Mouse (Mus musculus): ENCODE results near the gene Gtse1. TPM values are rescaled to one million over a fixed set of nuclear protein-coding genes. Genes with fewer than 3 reads are reported as not detected.
A peak's percentile ranks its signal among the peaks of the same experiment; 100 is the strongest.
"Not testable (repeated sequence)": the region's sequence is repeated elsewhere in the genome, so short reads cannot be mapped to it uniquely, and the experiment has no call there.

The Gtse1 gene
- polyA plus RNA-seq, 1 experiment from 2014 or later, result 31.0 TPM

DNA sequence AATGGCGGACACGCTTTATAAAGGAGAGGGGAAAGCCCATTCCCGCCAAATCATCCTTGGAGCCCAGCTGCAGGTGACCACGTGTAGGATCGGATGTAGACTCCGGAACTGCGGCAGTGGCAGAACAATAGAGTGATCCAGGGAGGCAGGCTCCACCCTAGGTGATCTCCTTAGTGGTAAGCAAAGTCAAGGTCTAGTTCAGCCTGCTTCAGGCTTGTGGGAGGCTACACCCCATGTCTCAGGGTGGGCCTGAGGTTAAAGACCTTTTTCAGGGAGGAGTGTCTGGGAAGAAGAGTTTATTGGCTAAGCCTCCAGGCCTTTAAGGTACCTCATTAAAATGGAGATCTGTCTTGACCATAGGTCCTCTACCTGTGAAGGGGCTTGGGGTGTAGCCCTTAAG is 6.4 kb downstream of the Gtse1 start:
- H3K9ac ChIP-seq (replicated peaks; ENCODE audit: low read length); H3K4me1 ChIP-seq (ENCODE audit: insufficient read depth, low read length); H3K4me2 ChIP-seq (replicated peaks; ENCODE audit: low read depth, low read length); H3K9me3 ChIP-seq (ENCODE audit: low read length); H3K27me3 ChIP-seq (ENCODE audit: insufficient read depth, low read length); H3K4me3 ChIP-seq (ENCODE audit: low read length); ATAC-seq (ENCODE audit: low FRiP score, low TSS enrichment); H3K27ac ChIP-seq (ENCODE audit: low read length): not testable (repeated sequence)
- 89% methylated on average over 7 of the region's 7 CpGs for WGBS
- peaks cover 67% of the 10 kb centered on the region for H3K36me3 ChIP-seq (ENCODE audit: insufficient read depth, low read length)

DNA sequence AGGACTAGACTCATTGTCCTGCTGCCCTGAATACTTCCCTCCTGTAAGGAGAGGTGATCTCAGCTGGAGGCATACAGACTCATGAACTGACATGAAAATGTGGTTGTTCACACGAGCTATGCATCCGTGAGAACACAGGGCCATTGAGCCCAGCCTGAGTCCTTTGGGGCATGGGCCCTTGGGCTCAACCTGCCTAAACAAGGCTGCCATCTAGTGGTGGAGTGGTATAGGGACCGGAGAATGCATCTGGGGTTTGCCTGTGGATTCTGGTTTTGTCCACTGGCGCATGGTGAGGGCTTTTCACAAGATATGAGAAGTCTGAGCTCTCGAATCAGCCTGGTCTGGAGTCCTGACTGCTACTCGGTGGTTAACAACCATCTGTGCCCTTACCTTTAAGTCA is 8.2 kb downstream of the Gtse1 start:
- H3K4me1 ChIP-seq (ENCODE audit: insufficient read depth, low read length), result no peaks in the 10 kb centered on the region
- no peaks in the 10 kb centered on the region for H3K27me3 ChIP-seq (ENCODE audit: insufficient read depth, low read length)
- peak; percentile 31; the same call in 1 of the 2 replicates for ATAC-seq (ENCODE audit: low FRiP score, low TSS enrichment)
- H3K4me3 ChIP-seq (ENCODE audit: low read length), result no peak overlapping the region
- H3K9me3 ChIP-seq (ENCODE audit: low read length), result no peaks in the 10 kb centered on the region
- no peak overlapping the region for H3K4me2 ChIP-seq (replicated peaks; ENCODE audit: low read depth, low read length)
- H3K9ac ChIP-seq (replicated peaks; ENCODE audit: low read length), result no peak overlapping the region
- H3K27ac ChIP-seq (ENCODE audit: low read length), result no peak overlapping the region
- H3K36me3 ChIP-seq (ENCODE audit: insufficient read depth, low read length), result peaks cover 77% of the 10 kb centered on the region
- WGBS, result 65% methylated on average over 6 of the region's 6 CpGs

DNA sequence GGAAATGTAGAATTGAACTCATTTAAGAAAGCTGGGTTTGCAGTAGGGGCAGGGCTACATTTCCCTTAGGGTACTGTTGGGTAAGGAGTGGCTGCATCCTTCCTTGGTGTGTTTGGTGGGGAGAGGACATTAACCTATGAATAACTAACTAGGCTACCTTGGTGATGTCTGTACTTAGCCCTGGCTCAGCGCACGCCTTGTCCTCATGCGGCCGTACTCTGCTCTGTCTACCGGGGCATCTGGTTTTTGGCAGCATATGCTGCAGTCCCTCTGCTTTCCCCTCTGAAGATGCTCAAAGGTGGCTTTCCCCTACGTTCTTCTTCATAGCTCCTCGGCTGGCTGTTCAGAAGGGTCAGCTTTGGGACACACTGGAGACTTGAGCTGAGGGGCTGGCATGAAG is 17.8 kb downstream of the Gtse1 start:
- ATAC-seq (ENCODE audit: low FRiP score, low TSS enrichment), result no peak
- Histone ChIP-seq H3K4me1 (ENCODE audit: insufficient read depth, low read length) (peaks cover 12% of the 10 kb centered on the region), H3K4me2 (replicated peaks; ENCODE audit: low read depth, low read length) (no peak overlapping the region), H3K36me3 (ENCODE audit: insufficient read depth, low read length) (peaks cover 38% of the 10 kb centered on the region), H3K9me3 (ENCODE audit: low read length) (no peaks in the 10 kb centered on the region), H3K4me3 (ENCODE audit: low read length) (no peak overlapping the region), H3K27ac (ENCODE audit: low read length) (no peak overlapping the region), H3K9ac (replicated peaks; ENCODE audit: low read length) (no peak overlapping the region), H3K27me3 (ENCODE audit: insufficient read depth, low read length) (no peaks in the 10 kb centered on the region)
- WGBS, result 88% methylated on average over 7 of the region's 7 CpGs

DNA sequence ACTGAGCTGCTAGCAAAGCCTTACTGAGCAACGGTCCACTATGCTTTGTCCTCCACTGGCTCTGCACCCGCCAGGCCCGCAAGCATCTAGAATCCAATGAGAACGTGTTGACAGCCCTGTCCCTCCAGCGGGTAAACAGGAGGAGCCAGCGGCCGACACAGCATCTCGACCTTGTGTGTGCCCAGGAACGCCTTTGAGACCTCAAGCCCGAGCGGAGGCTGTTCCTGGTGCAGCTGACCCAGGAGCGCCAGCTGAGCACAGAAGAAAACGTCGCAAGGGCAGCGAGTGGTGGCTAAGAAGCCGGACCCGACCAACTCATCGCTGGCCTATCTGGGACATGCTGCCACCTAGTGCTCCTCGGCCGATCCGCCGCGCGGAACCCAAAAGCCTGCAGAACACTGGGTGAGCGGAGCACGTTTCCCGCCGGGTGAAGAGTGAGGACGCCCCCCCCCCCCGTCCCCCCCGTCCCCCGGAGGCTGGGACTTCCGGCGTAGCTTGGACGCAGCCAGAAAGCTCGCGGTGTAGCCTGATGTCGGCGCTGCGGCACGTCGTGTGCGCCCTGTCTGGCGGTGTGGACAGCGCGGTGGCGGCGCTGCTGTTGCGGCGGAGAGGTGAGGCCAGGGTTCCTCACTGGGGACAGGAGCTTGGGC is 19.4 kb downstream of the Gtse1 start, which contains the start of gene Trmu:
Gene Trmu (plus strand): TSS at position 465 of the 650 bp plus-strand sequence.
- WGBS, result under 1% methylated on average over 46 of the region's 50 CpGs
- Histone ChIP-seq H3K36me3 (ENCODE audit: insufficient read depth, low read length) (peaks cover 41% of the 10 kb centered on the region), H3K9me3 (ENCODE audit: low read length) (no peaks in the 10 kb centered on the region), H3K4me1 (ENCODE audit: insufficient read depth, low read length) (peaks cover 12% of the 10 kb centered on the region), H3K4me3 (ENCODE audit: low read length) (peak within 1 kb of the TSS; percentile 88), H3K27ac (ENCODE audit: low read length) (peak within 1 kb of the TSS; percentile 77), H3K27me3 (ENCODE audit: insufficient read depth, low read length) (no peaks in the 10 kb centered on the region), H3K4me2 (replicated peaks; ENCODE audit: low read depth, low read length) (peak within 1 kb of the TSS; percentile 94), H3K9ac (replicated peaks; ENCODE audit: low read length) (peak within 1 kb of the TSS; percentile 96)
- ATAC-seq (ENCODE audit: low FRiP score, low TSS enrichment), result peak; percentile 95

DNA sequence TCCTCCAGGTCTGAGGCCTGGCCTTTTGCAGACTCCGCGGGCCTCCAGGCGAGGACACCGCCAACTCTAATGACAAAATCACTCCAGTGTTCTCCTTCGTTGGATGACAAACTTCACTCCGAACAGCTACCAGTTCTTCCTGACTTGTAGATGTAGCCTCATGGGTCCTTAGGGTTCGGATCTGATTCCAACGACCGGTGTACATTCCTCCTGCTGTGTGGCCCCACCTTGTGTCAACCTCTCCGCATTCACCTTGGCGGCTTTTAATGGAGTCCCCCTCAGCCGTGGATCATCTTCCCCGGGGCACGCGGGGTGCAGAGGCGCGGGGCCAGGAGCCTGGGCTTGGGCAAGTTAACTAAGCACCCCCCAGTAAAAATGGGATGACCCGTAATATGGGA is 20.0 kb downstream of the Gtse1 start:
- H3K27me3 ChIP-seq (ENCODE audit: insufficient read depth, low read length), result no peaks in the 10 kb centered on the region

DNA sequence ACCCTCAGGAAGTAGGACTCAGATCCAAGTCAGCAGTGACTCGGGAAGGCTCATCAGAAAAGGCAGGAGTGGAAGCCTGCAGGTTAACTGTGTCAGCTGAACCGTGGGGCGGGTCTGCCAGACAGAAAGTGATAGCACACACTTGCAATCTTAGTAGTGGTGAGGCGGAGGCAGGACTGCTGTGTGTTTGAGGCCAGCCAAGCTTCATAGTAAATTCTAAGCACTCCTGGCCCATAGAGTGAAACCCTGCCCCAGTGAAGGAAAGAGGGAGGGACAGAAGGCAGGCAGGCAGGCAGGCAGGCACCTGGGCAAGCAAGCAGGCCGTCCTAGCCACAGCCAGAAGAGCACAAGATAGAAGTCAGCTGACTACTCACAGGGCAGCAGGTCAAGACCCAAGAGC is 26.1 kb downstream of the Gtse1 start:
- H3K4me3 ChIP-seq (ENCODE audit: low read length), result no peak overlapping the region
- no peak overlapping the region for H3K4me2 ChIP-seq (replicated peaks; ENCODE audit: low read depth, low read length)
- peaks cover 44% of the 10 kb centered on the region for H3K36me3 ChIP-seq (ENCODE audit: insufficient read depth, low read length)
- no peak for ATAC-seq (ENCODE audit: low FRiP score, low TSS enrichment)
- H3K9me3 ChIP-seq (ENCODE audit: low read length), result no peaks in the 10 kb centered on the region
- no peak overlapping the region for H3K9ac ChIP-seq (replicated peaks; ENCODE audit: low read length)
- H3K27ac ChIP-seq (ENCODE audit: low read length), result no peak overlapping the region
- H3K27me3 ChIP-seq (ENCODE audit: insufficient read depth, low read length), result no peaks in the 10 kb centered on the region
- peaks cover 3% of the 10 kb centered on the region for H3K4me1 ChIP-seq (ENCODE audit: insufficient read depth, low read length)
- 72% methylated on average over 5 of the region's 5 CpGs for WGBS

More for the DNA sequence above, 20.0 kb downstream of the Gtse1 start:
- peak overlapping the region; percentile 94 for H3K4me2 ChIP-seq (replicated peaks; ENCODE audit: low read depth, low read length)
- H3K36me3 ChIP-seq (ENCODE audit: insufficient read depth, low read length), result peaks cover 39% of the 10 kb centered on the region
- peak overlapping the region; percentile 77 for H3K27ac ChIP-seq (ENCODE audit: low read length)
- H3K4me3 ChIP-seq (ENCODE audit: low read length), result peak overlapping the region; percentile 88
- no peak; the same call in 1 of the 2 replicates for ATAC-seq (ENCODE audit: low FRiP score, low TSS enrichment)
- H3K9ac ChIP-seq (replicated peaks; ENCODE audit: low read length), result peak overlapping the region; percentile 96
- under 1% methylated on average over 18 of the region's 18 CpGs for WGBS
- H3K9me3 ChIP-seq (ENCODE audit: low read length), result no peaks in the 10 kb centered on the region
- peaks cover 12% of the 10 kb centered on the region for H3K4me1 ChIP-seq (ENCODE audit: insufficient read depth, low read length)

DNA sequence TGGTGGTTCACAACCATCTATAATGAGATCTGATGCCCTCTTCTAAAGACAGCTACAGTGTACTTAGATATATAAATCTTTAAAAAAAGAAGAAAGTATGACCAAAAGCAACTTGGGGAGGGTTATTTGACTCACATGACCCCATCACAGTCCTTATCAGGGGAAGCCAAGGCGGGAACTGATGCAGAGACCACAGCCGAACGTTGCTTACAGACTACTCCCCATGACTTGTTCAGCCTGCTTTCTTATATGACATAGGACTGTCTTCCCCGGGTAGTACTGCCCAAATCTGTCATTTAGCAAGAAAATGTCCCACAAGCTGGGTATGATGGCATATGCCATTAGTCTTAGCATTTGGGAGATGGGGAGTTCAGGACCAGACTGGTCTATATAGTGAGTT is 29.7 kb downstream of the Gtse1 start:
- no peaks in the 10 kb centered on the region for H3K9me3 ChIP-seq (ENCODE audit: low read length)
- H3K36me3 ChIP-seq (ENCODE audit: insufficient read depth, low read length), result peaks cover 57% of the 10 kb centered on the region
- no peak overlapping the region for H3K27ac ChIP-seq (ENCODE audit: low read length)
- H3K9ac ChIP-seq (replicated peaks; ENCODE audit: low read length), result no peak overlapping the region
- no peaks in the 10 kb centered on the region for H3K27me3 ChIP-seq (ENCODE audit: insufficient read depth, low read length)
- no peak for ATAC-seq (ENCODE audit: low FRiP score, low TSS enrichment)
- 93% methylated on average over 4 of the region's 4 CpGs for WGBS
- no peak overlapping the region for H3K4me3 ChIP-seq (ENCODE audit: low read length)
- H3K4me1 ChIP-seq (ENCODE audit: insufficient read depth, low read length), result no peaks in the 10 kb centered on the region
- no peak overlapping the region for H3K4me2 ChIP-seq (replicated peaks; ENCODE audit: low read depth, low read length)

DNA sequence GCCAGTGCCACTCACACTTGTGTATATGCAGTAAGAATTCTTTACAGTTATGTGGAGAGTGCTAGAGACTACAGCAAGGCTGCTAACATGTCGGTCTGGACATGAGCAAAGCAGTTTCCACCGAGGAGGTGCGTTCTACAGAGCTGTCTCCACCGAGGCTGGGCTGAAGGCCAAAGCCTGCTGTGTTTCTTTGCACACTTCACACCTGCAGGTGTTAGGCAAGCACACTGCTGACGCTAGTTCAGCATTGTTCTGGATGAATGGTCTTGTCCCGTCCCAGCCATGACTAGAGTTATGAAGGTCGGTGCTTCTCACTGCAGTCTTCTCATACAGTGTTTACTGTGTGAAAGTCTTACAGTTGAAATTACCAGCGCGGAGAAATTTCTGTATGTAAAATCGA is 32.4 kb downstream of the Gtse1 start:
- Histone ChIP-seq H3K4me1 (ENCODE audit: insufficient read depth, low read length) (no peaks in the 10 kb centered on the region), H3K9me3 (ENCODE audit: low read length) (no peaks in the 10 kb centered on the region), H3K36me3 (ENCODE audit: insufficient read depth, low read length) (peaks cover 47% of the 10 kb centered on the region), H3K27ac (ENCODE audit: low read length) (no peak overlapping the region), H3K27me3 (ENCODE audit: insufficient read depth, low read length) (no peaks in the 10 kb centered on the region), H3K4me3 (ENCODE audit: low read length) (no peak overlapping the region), H3K9ac (replicated peaks; ENCODE audit: low read length) (no peak overlapping the region), H3K4me2 (replicated peaks; ENCODE audit: low read depth, low read length) (no peak overlapping the region)
- 71% methylated on average over 10 of the region's 10 CpGs for WGBS
- no peak for ATAC-seq (ENCODE audit: low FRiP score, low TSS enrichment)

DNA sequence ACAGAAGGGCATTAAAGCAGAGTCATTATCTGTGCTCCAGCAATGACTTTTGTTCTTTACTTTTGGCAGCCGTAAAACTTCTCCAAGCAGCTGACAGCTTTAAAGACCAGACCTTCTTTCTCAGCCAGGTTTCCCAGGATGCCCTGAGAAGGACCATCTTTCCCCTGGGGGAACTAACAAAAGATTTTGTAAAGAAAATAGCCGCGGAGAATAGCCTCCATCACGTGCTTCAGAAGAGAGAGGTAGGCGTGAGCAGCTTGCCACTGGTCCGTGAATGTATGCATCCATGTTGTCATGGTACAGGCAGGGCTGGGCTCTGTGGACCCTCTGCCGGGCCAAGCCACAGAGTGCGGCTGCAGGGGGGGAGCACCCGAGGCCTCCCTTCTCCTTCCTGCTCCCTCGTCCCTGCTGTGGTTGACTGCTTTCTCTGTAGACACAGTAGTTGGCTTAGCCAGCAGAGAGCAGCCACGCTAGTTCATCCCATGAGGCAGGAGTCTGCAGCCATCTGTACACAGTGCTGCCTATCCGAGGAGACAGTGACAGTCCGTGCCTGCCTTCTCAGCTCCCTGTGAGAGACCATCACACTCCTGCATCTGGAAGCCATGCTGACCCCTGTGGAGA is 33.1 kb downstream of the Gtse1 start:
- H3K9ac ChIP-seq (replicated peaks; ENCODE audit: low read length), result no peak overlapping the region
- 74% methylated on average over 13 of the region's 13 CpGs for WGBS
- ATAC-seq (ENCODE audit: low FRiP score, low TSS enrichment), result no peak

DNA sequence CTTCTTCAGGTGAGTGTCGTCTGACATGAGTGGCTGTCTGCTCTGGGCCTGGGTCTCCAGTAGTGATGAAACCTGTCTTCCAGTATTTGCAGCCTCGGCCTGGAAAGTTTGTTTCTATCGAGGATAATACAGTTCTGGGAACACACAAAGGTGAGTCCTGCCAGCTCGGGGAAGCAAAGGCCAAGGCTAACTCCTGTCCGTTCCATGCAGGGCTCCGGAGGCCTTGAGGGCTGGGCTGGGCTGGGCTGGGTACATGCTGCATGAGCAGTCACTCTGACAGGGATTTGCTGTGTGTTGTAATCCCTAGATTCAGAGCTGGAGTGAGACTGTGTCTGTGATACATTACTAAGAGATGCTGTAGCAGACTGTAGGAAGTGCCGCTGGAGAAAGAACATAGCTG is 34.3 kb downstream of the Gtse1 start:
- WGBS, result 95% methylated on average over 7 of the region's 7 CpGs
- Histone ChIP-seq H3K27me3 (ENCODE audit: insufficient read depth, low read length) (no peaks in the 10 kb centered on the region), H3K4me3 (ENCODE audit: low read length) (no peak overlapping the region), H3K4me2 (replicated peaks; ENCODE audit: low read depth, low read length) (no peak overlapping the region), H3K9me3 (ENCODE audit: low read length) (no peaks in the 10 kb centered on the region), H3K27ac (ENCODE audit: low read length) (no peak overlapping the region), H3K4me1 (ENCODE audit: insufficient read depth, low read length) (no peaks in the 10 kb centered on the region), H3K9ac (replicated peaks; ENCODE audit: low read length) (no peak overlapping the region), H3K36me3 (ENCODE audit: insufficient read depth, low read length) (peaks cover 54% of the 10 kb centered on the region)
- ATAC-seq (ENCODE audit: low FRiP score, low TSS enrichment), result no peak

More for the DNA sequence above, 33.1 kb downstream of the Gtse1 start:
- no peak overlapping the region for H3K4me3 ChIP-seq (ENCODE audit: low read length)
- no peaks in the 10 kb centered on the region for H3K9me3 ChIP-seq (ENCODE audit: low read length)
- H3K4me1 ChIP-seq (ENCODE audit: insufficient read depth, low read length), result no peaks in the 10 kb centered on the region
- H3K27me3 ChIP-seq (ENCODE audit: insufficient read depth, low read length), result no peaks in the 10 kb centered on the region
- H3K27ac ChIP-seq (ENCODE audit: low read length), result no peak overlapping the region
- no peak overlapping the region for H3K4me2 ChIP-seq (replicated peaks; ENCODE audit: low read depth, low read length)
- H3K36me3 ChIP-seq (ENCODE audit: insufficient read depth, low read length), result peaks cover 53% of the 10 kb centered on the region
